Mouse (Mus musculus): Measurements from ENCODE around the gene Lhfpl5. TPM values are rescaled to one million over a fixed set of nuclear protein-coding genes. Genes with fewer than 3 reads are reported as not detected.

Lhfpl5 gene
- total and polyA plus RNA-seq, 3 experiments = 0.20 TPM; not detected in 2

DNA sequence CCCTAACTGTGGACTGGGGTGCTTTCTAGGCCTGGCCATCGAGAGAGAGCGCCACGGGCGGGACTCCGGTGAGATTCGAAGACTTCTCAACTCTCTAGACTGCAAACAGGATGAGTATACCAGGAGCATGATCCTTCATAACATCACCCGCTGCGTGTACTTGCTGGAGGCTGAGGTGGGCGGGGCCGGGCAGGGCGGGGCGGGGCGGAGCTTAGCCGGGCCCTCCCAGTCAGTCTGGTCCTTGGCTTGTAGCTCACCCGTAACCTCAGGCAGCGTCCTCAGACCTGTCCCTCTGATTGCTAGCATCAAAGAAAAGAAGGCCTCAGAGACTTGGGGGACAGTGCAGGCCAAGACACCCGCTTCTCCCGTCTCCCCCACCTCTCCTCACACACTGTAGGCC is 43.5 kb upstream of the Lhfpl5 start:
- intact Hi-C loops (cut with DNase I) = no loop called here

DNA sequence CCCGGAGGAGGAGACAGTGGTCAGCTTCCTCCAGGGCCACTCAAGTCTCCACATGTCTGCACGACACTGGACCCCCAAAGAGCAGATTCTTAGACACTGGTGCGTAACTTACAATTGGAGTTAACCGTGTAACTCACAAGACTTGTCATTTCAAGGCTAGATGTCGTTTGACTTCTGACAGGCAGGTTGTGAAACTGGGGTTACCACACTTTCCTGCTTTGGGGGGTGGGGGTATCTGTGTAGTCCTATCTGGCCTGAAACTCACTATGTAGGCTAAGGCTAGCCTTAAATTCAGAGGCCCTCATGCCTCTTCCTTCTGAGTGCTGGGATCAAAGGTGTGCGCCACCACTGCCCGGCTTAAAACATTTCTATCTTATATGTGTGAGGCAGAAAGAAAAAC is 42.9 kb upstream of the Lhfpl5 start:
- Histone ChIP-seq H3K36me3 (ENCODE audit: control insufficient read depth, insufficient read depth, low read length) (no peaks in the 10 kb centered on the region), H3K4me1 (ENCODE audit: control insufficient read depth, insufficient read depth, low read length) (peaks cover 4% of the 10 kb centered on the region), H3K79me2 (replicated peaks; ENCODE audit: control insufficient read depth, insufficient read depth, low read length) (no peaks in the 10 kb centered on the region), H3K27ac (no peak overlapping the region), H3K9ac (ENCODE audit: low read depth, low read length) (no peak overlapping the region), H3K4me3 (no peak overlapping the region), H3K27me3 (ENCODE audit: control insufficient read depth, insufficient read depth, low read length) (no peaks in the 10 kb centered on the region; the same call in 1 of the 2 replicates)
- DNase-seq = no peak
- WGBS = 86% methylated on average over 7 of the region's 7 CpGs
- TF ChIP-seq EP300 (IDR thresholded peaks at IDR 0.05; ENCODE audit: insufficient read depth, low read depth, low read length) (no peak), POLR2A (IDR thresholded peaks at IDR 0.05; ENCODE audit: insufficient read depth, low read depth, low read length) (no peak), CTCF (IDR thresholded peaks at IDR 0.05) (no peak)
- intact Hi-C loops (cut with DNase I) = no loop called here

More for the DNA sequence above, 43.5 kb upstream of the Lhfpl5 start:
- Histone ChIP-seq H3K27ac (no peak overlapping the region), H3K27me3 (ENCODE audit: control insufficient read depth, insufficient read depth, low read length) (no peaks in the 10 kb centered on the region), H3K36me3 (ENCODE audit: control insufficient read depth, insufficient read depth, low read length) (no peaks in the 10 kb centered on the region), H3K79me2 (replicated peaks; ENCODE audit: control insufficient read depth, insufficient read depth, low read length) (no peaks in the 10 kb centered on the region), H3K9ac (ENCODE audit: low read depth, low read length) (no peak overlapping the region), H3K4me1 (ENCODE audit: control insufficient read depth, insufficient read depth, low read length) (peaks cover 5% of the 10 kb centered on the region), H3K4me3 (no peak overlapping the region)
- WGBS = 27% methylated on average over 18 of the region's 18 CpGs
- no peak for DNase-seq
- TF ChIP-seq EP300 (IDR thresholded peaks at IDR 0.05; ENCODE audit: insufficient read depth, low read depth, low read length) (no peak), POLR2A (IDR thresholded peaks at IDR 0.05; ENCODE audit: insufficient read depth, low read depth, low read length) (no peak), CTCF (IDR thresholded peaks at IDR 0.05) (no peak)

- DNase-seq = no peak
- Histone ChIP-seq H3K4me3 (no peak overlapping the region), H3K9ac (ENCODE audit: low read depth, low read length) (no peak overlapping the region), H3K27me3 (ENCODE audit: control insufficient read depth, insufficient read depth, low read length) (no peaks in the 10 kb centered on the region; the same call in 1 of the 2 replicates), H3K79me2 (replicated peaks; ENCODE audit: control insufficient read depth, insufficient read depth, low read length) (no peaks in the 10 kb centered on the region), H3K36me3 (ENCODE audit: control insufficient read depth, insufficient read depth, low read length) (no peaks in the 10 kb centered on the region), H3K27ac (no peak overlapping the region), H3K4me1 (ENCODE audit: control insufficient read depth, insufficient read depth, low read length) (no peaks in the 10 kb centered on the region)
- TF ChIP-seq POLR2A (IDR thresholded peaks at IDR 0.05; ENCODE audit: insufficient read depth, low read depth, low read length) (no peak), CTCF (IDR thresholded peaks at IDR 0.05) (no peak), EP300 (IDR thresholded peaks at IDR 0.05; ENCODE audit: insufficient read depth, low read depth, low read length) (no peak)
- intact Hi-C loops (cut with DNase I) = no loop called here
- 82% methylated on average over 13 of the region's 13 CpGs for WGBS
These were observed 42.1 kb upstream of the Lhfpl5 start for GRCm38 (mm10) chr17:28533327-28533726.

DNA sequence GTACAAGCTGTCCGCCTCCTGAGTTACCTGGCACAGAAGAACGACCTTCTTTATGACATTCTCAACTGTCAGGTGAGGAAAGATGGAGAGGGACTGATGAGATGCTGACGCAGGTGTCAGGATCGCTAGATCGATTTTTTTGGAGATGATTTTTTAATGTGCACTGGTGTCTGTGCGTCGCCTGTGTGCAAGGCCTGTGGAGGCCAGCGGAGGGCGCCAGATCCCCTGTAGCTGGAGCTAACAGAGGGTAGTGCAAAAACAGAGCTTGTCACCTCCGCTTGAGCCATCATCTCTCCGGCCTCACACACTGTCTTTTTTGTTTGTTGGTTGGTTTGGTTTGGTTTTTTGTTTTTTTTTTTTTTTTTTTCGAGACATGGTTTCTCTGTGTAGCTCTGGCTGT is 37.6 kb upstream of the Lhfpl5 start:
- DNase-seq = no peak
- Histone ChIP-seq H3K9ac (ENCODE audit: low read depth, low read length) (no peak overlapping the region), H3K79me2 (replicated peaks; ENCODE audit: control insufficient read depth, insufficient read depth, low read length) (no peaks in the 10 kb centered on the region), H3K36me3 (ENCODE audit: control insufficient read depth, insufficient read depth, low read length) (no peaks in the 10 kb centered on the region), H3K27ac (no peak overlapping the region), H3K27me3 (ENCODE audit: control insufficient read depth, insufficient read depth, low read length) (no peaks in the 10 kb centered on the region; the same call in 1 of the 2 replicates), H3K4me3 (no peak overlapping the region), H3K4me1 (ENCODE audit: control insufficient read depth, insufficient read depth, low read length) (no peaks in the 10 kb centered on the region)
- TF ChIP-seq EP300 (IDR thresholded peaks at IDR 0.05; ENCODE audit: insufficient read depth, low read depth, low read length) = no peak
- no peak for TF ChIP-seq POLR2A (IDR thresholded peaks at IDR 0.05; ENCODE audit: insufficient read depth, low read depth, low read length)
- no peak for TF ChIP-seq CTCF (IDR thresholded peaks at IDR 0.05)
- intact Hi-C loops (cut with DNase I) = no loop called here
- 44% methylated on average over 12 of the region's 12 CpGs for WGBS

DNA sequence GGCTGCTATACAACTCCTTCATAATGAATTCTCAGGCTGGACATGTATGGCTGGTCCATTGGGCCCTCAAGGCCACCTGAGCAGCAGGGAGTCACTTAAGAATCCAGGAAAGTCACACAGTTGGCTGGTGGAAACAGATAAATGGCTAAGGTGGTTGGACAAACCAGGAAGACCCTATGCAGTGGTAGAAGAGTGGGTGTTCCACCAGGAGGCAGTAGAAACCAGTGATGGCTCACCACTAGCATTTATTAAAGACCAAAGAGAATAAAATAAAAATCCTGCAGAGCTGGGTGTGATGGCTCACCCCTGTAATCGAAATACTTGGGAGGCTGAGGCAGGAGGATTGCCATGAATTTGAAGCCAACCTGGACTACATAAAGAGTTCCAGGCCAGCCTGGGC is 28.5 kb upstream of the Lhfpl5 start:
- intact Hi-C loops (cut with DNase I) = loop anchor here (5.0 kb wide), 1 partner anchor 100 kb away; no protein-coding TSS in a partner anchor
- DNase-seq = peak in 1 of 2 experiments; percentile 10
- TF ChIP-seq CTCF (IDR thresholded peaks at IDR 0.05) (peak; percentile 64), POLR2A (IDR thresholded peaks at IDR 0.05; ENCODE audit: insufficient read depth, low read depth, low read length) (no peak), EP300 (IDR thresholded peaks at IDR 0.05; ENCODE audit: insufficient read depth, low read depth, low read length) (no peak)
- H3K79me2 ChIP-seq (replicated peaks; ENCODE audit: control insufficient read depth, insufficient read depth, low read length) = no peaks in the 10 kb centered on the region
- WGBS = 59% methylated on average over 1 of the region's 1 CpGs
- H3K36me3 ChIP-seq (ENCODE audit: control insufficient read depth, insufficient read depth, low read length) = no peaks in the 10 kb centered on the region
- H3K4me3 ChIP-seq = no peak overlapping the region
- no peak overlapping the region for H3K9ac ChIP-seq (ENCODE audit: low read depth, low read length)
- no peaks in the 10 kb centered on the region for H3K4me1 ChIP-seq (ENCODE audit: control insufficient read depth, insufficient read depth, low read length)
- H3K27ac ChIP-seq = no peak overlapping the region
- no peaks in the 10 kb centered on the region for H3K27me3 ChIP-seq (ENCODE audit: control insufficient read depth, insufficient read depth, low read length)

GRCm38 (mm10) chr17:28548550-28548949 is 26.9 kb upstream of the Lhfpl5 start:
- intact Hi-C loops (cut with DNase I) = loop anchor here (5.0 kb wide), 1 partner anchor 99 kb away; no protein-coding TSS in a partner anchor
- TF ChIP-seq POLR2A (IDR thresholded peaks at IDR 0.05; ENCODE audit: insufficient read depth, low read depth, low read length) = no peak
- no peak for TF ChIP-seq CTCF (IDR thresholded peaks at IDR 0.05)
- no peak for TF ChIP-seq EP300 (IDR thresholded peaks at IDR 0.05; ENCODE audit: insufficient read depth, low read depth, low read length)
- WGBS = 60% methylated on average over 11 of the region's 11 CpGs
- no peaks in the 10 kb centered on the region for H3K79me2 ChIP-seq (replicated peaks; ENCODE audit: control insufficient read depth, insufficient read depth, low read length)
- DNase-seq = no peak
- H3K36me3 ChIP-seq (ENCODE audit: control insufficient read depth, insufficient read depth, low read length) = no peaks in the 10 kb centered on the region
- no peaks in the 10 kb centered on the region for H3K27me3 ChIP-seq (ENCODE audit: control insufficient read depth, insufficient read depth, low read length)
- H3K9ac ChIP-seq (ENCODE audit: low read depth, low read length) = no peak overlapping the region
- H3K27ac ChIP-seq = no peak overlapping the region
- no peaks in the 10 kb centered on the region for H3K4me1 ChIP-seq (ENCODE audit: control insufficient read depth, insufficient read depth, low read length)
- no peak overlapping the region for H3K4me3 ChIP-seq

Data from heart, adult 2 months (tissue).